19 mouse cellular contexts compared by ENCODE assay signal in genomic region chr11:110444576-110444975, GRCm38 (mm10). TPM values are rescaled to one million over a fixed set of nuclear protein-coding genes. Genes with fewer than 3 reads are reported as not detected.
DNase-seq lines count a peak whose midpoint lies in the region; ATAC-seq and TF ChIP-seq lines count a peak whose summit lies in the region.
"Had no signal": no experiment of that assay in that cellular context is flagged by ENCODE, and none has a peak within 500 bp of the region (broad histone marks: within the 10 kb centered on the region; RNA-seq: fewer than 3 reads in every experiment).

No protein-coding gene starts in this region.

- no peak overlapping the region for H3K4me2 ChIP-seq in kidney, embryonic 14.5 days (replicated peaks; ENCODE audit: low read depth, low read length)
- H3K4me2 ChIP-seq in stomach, embryonic 16.5 days (ENCODE audit: low read depth, low read length) = no peak overlapping the region
- H3K4me2 ChIP-seq: embryonic facial prominence, embryonic 15.5 days; lung, embryonic 14.5 days had no signal

- no peak for ATAC-seq in kidney, embryonic 14.5 days (ENCODE audit: low FRiP score, low TSS enrichment)
- ATAC-seq in stomach, embryonic 16.5 days (ENCODE audit: insufficient read depth, low FRiP score) = peak; percentile 65; the same call in 1 of the 2 replicates
- ATAC-seq: forebrain, embryonic 16.5 days; midbrain, embryonic 16.5 days had no signal

- WGBS in kidney, embryonic 14.5 days = 82% methylated on average over 6 of the region's 6 CpGs
- 61% methylated on average over 6 of the region's 6 CpGs for WGBS in stomach, embryonic 16.5 days

- H3K27me3 ChIP-seq in kidney, embryonic 14.5 days (ENCODE audit: control insufficient read depth, insufficient read depth, low read length) = no peaks in the 10 kb centered on the region
- H3K27me3 ChIP-seq in stomach, embryonic 16.5 days (ENCODE audit: control insufficient read depth, insufficient read depth, low read length) = no peaks in the 10 kb centered on the region
- H3K27me3 ChIP-seq: embryonic facial prominence, embryonic 15.5 days had no signal

- DNase-seq in kidney, adult 18-20 months = peak; percentile 57
- peak; percentile 21 for DNase-seq in brain, embryonic 14.5 days (ENCODE audit: low read depth)
- peak; percentile 41 for DNase-seq in kidney, postnatal 10 days
- no peak for DNase-seq in left cerebral cortex, adult 11 months (ENCODE audit: low spot score)
- DNase-seq in retina, postnatal 1 day = no peak
- DNase-seq: adrenal gland, adult 2 months; B cell, adult 2 months; cerebellum, postnatal 36 days; left cerebral cortex, postnatal 4 days; liver; lung, embryonic 14.5 days; lung, postnatal 36 days; thymus, adult 18-20 months had no signal

- peaks cover 18% of the 10 kb centered on the region for H3K4me1 ChIP-seq in kidney, embryonic 14.5 days (ENCODE audit: control insufficient read depth, insufficient read depth, low read length)
- H3K4me1 ChIP-seq in stomach, embryonic 16.5 days (ENCODE audit: control insufficient read depth, insufficient read depth, low read length) = peaks cover 20% of the 10 kb centered on the region

- no peak overlapping the region for H3K4me3 ChIP-seq in kidney, embryonic 14.5 days (ENCODE audit: low read length)
- no peak overlapping the region for H3K4me3 ChIP-seq in stomach, embryonic 16.5 days (replicated peaks; ENCODE audit: low read length)
- H3K4me3 ChIP-seq: embryonic facial prominence, embryonic 15.5 days; left cerebral cortex, adult 2 months had no signal

- H3K36me3 ChIP-seq in kidney, embryonic 14.5 days (ENCODE audit: control insufficient read depth, insufficient read depth, low read length) = no peaks in the 10 kb centered on the region
- H3K36me3 ChIP-seq in stomach, embryonic 16.5 days (ENCODE audit: control insufficient read depth, insufficient read depth, low read length) = no peaks in the 10 kb centered on the region

- no peak overlapping the region for H3K9ac ChIP-seq in kidney, embryonic 14.5 days (ENCODE audit: low read depth, low read length)
- H3K9ac ChIP-seq in stomach, embryonic 16.5 days (ENCODE audit: low read length) = no peak overlapping the region
- H3K9ac ChIP-seq: embryonic facial prominence, embryonic 15.5 days; lung, embryonic 14.5 days had no signal

- no peak overlapping the region for H3K27ac ChIP-seq in kidney, embryonic 14.5 days (ENCODE audit: low read depth, low read length)
- H3K27ac ChIP-seq in stomach, embryonic 16.5 days (ENCODE audit: low read length) = no peak overlapping the region
- H3K27ac ChIP-seq: embryonic facial prominence, embryonic 15.5 days; left cerebral cortex, adult 2 months had no signal

- TF ChIP-seq CTCF in brain, embryonic 14.5 days (IDR thresholded peaks at IDR 0.05; ENCODE audit: borderline replicate concordance, extremely low read depth, insufficient read depth, insufficient read length) = no peak

- TF ChIP-seq POLR2A in brain, embryonic 14.5 days (IDR thresholded peaks at IDR 0.05; ENCODE audit: borderline replicate concordance, extremely low read depth, insufficient read depth, insufficient read length, poor library complexity, severe bottlenecking) = no peak

- H3K9me3 ChIP-seq in kidney, embryonic 14.5 days (ENCODE audit: control insufficient read depth, low read length) = 0 out of 2 replicates have a peak, but pooled peaks cover 3% of the 10 kb centered on the region
- H3K9me3 ChIP-seq in stomach, embryonic 16.5 days (replicated peaks; ENCODE audit: control insufficient read depth, low read length) = no peaks in the 10 kb centered on the region
- H3K9me3 ChIP-seq: embryonic facial prominence, embryonic 15.5 days had no signal

RNA-seq across cellular contexts. Expression of gene Map2k6, which starts 45.7 kb away (rescaled TPM):
- 20.2 and 26.6 TPM in 2 replicates for polyA plus RNA-seq in kidney, embryonic 14.5 days (2014; fragmentation: Nextera tagmentation; extraction: Ambion mirVana)
- 20.8 and 21.4 TPM in 2 replicates for polyA plus RNA-seq in brain, embryonic 14.5 days (2012; rRNA removed)
- 16.9 and 17.6 TPM in 2 replicates for polyA plus RNA-seq in stomach, embryonic 16.5 days (2015; fragmentation: Nextera tagmentation; extraction: Ambion mirVana)

Comparison
In these comparisons a context has a peak if more than half of its experiments do, and no peak if none do; other contexts are left out.
1. DNase-seq: peak in kidney, adult 18-20 months (single experiment), brain, embryonic 14.5 days (single experiment) and kidney, postnatal 10 days (single experiment); none in left cerebral cortex, adult 11 months (single experiment) and retina, postnatal 1 day (single experiment).